Mouse (Mus musculus): ENCODE results near the gene Zfp580.

DNA sequence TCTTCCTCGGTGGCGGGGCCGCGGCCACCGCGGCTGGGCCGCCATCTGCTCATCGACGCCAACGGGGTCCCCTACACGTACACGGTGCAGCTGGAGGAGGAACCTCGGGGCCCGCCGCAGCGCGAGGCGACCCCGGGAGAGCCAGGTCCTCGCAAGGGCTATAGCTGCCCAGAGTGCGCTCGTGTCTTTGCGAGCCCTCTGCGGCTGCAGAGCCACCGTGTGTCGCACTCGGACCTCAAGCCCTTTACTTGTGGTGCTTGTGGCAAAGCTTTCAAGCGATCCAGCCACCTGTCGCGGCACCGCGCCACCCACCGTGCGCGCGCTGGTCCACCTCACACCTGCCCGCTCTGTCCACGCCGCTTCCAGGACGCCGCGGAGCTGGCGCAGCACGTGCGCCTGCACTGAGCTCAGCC is 1.6 kb downstream of the Zfp580 start:
- TF ChIP-seq CTCF (IDR thresholded peaks at IDR 0.05; ENCODE audit: borderline replicate concordance, control insufficient read depth, extremely low read depth, insufficient read depth, low read length, poor library complexity) = no peak
- no peak for TF ChIP-seq POLR2A (IDR thresholded peaks at IDR 0.05; ENCODE audit: control insufficient read depth, extremely low read depth, insufficient read depth, low read length, poor library complexity)
